Mouse (Mus musculus): ENCODE data around the gene Rfx1. TPM values are rescaled to one million over a fixed set of nuclear protein-coding genes. Genes with fewer than 3 reads are reported as not detected.

The Rfx1 gene
- total and polyA plus RNA-seq, 3 experiments: 2.4 to 41.4 (median 14.3) TPM

- no peaks in the 10 kb centered on the region for H3K27me3 ChIP-seq (ENCODE audit: insufficient read depth, low read length)
- TF ChIP-seq GATA1 (IDR thresholded peaks at IDR 0.05; ENCODE audit: borderline replicate concordance, low read length): no peak
- TF ChIP-seq CTCF (IDR thresholded peaks at IDR 0.05; ENCODE audit: low read depth, low read length): no peak
- TF ChIP-seq TAL1 (conservative IDR thresholded peaks at IDR 0.05; ENCODE audit: low read depth, low read length): no peak
- no peak for TF ChIP-seq GATA2 (IDR thresholded peaks at IDR 0.05; ENCODE audit: borderline replicate concordance, low read depth, low read length)
- no peak for TF ChIP-seq POLR2AphosphoS5 (IDR thresholded peaks at IDR 0.05; ENCODE audit: insufficient replicate concordance, low read depth, low read length)
- DNase-seq (ENCODE audit: low spot score): no peak
- H3K9me3 ChIP-seq (replicated peaks): no peaks in the 10 kb centered on the region
- peak overlapping the region; percentile 17; the same call in 1 of the 2 replicates for H3K4me3 ChIP-seq (ENCODE audit: low read depth, low read length)
- peaks cover 96% of the 10 kb centered on the region for H3K36me3 ChIP-seq (replicated peaks)
- no peak for ATAC-seq (ENCODE audit: extremely low read depth, insufficient number of reproducible peaks, low FRiP score, poor library complexity, severe bottlenecking)
- no peaks in the 10 kb centered on the region for H3K4me1 ChIP-seq (ENCODE audit: insufficient read depth, low read depth, low read length)
These were observed 21.2 kb downstream of the Rfx1 start for GRCm38 (mm10) chr8:84087821-84088220.

- Histone ChIP-seq H3K4me3 (ENCODE audit: low read depth, low read length) (no peak overlapping the region), H3K36me3 (replicated peaks) (peaks cover 95% of the 10 kb centered on the region), H3K27me3 (ENCODE audit: insufficient read depth, low read length) (no peaks in the 10 kb centered on the region), H3K4me1 (ENCODE audit: insufficient read depth, low read depth, low read length) (no peaks in the 10 kb centered on the region), H3K9me3 (replicated peaks) (no peaks in the 10 kb centered on the region)
- ATAC-seq (ENCODE audit: extremely low read depth, insufficient number of reproducible peaks, low FRiP score, poor library complexity, severe bottlenecking) (no peak), DNase-seq (ENCODE audit: low spot score) (no peak)
- TF ChIP-seq CTCF (IDR thresholded peaks at IDR 0.05; ENCODE audit: low read depth, low read length): no peak
- TF ChIP-seq POLR2AphosphoS5 (IDR thresholded peaks at IDR 0.05; ENCODE audit: insufficient replicate concordance, low read depth, low read length): no peak
- TF ChIP-seq GATA2 (IDR thresholded peaks at IDR 0.05; ENCODE audit: borderline replicate concordance, low read depth, low read length): no peak
- no peak for TF ChIP-seq GATA1 (IDR thresholded peaks at IDR 0.05; ENCODE audit: borderline replicate concordance, low read length)
- TF ChIP-seq TAL1 (conservative IDR thresholded peaks at IDR 0.05; ENCODE audit: low read depth, low read length): no peak
These were observed 22.6 kb downstream of the Rfx1 start for GRCm38 (mm10) chr8:84089277-84089676.

DNA sequence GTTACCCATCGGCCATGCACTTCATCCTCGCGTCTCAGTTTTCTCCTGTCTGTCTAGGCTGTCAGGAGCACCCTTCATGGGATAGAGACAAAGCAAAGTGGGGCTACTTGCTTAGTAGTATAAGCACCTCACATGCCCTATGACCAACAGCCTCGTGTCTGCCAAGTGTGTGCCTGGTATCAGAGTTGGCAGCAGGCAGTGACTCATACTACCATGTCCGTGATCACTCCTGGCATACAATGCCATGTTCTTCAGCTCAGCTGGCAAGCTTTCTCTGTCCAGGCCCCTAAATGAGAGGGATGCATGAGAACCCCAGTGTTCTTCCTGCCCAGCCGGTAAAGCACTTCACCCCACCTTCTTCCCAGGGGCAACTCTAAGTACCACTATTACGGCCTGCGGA lies 24.0 kb downstream of the Rfx1 start:
- H3K9me3 ChIP-seq (replicated peaks): no peaks in the 10 kb centered on the region
- TF ChIP-seq TAL1 (conservative IDR thresholded peaks at IDR 0.05; ENCODE audit: low read depth, low read length) (no peak), GATA2 (IDR thresholded peaks at IDR 0.05; ENCODE audit: borderline replicate concordance, low read depth, low read length) (no peak), GATA1 (IDR thresholded peaks at IDR 0.05; ENCODE audit: borderline replicate concordance, low read length) (no peak), POLR2AphosphoS5 (IDR thresholded peaks at IDR 0.05; ENCODE audit: insufficient replicate concordance, low read depth, low read length) (no peak), CTCF (IDR thresholded peaks at IDR 0.05; ENCODE audit: low read depth, low read length) (no peak)
- H3K36me3 ChIP-seq (replicated peaks): peaks cover 94% of the 10 kb centered on the region
- ATAC-seq (ENCODE audit: extremely low read depth, insufficient number of reproducible peaks, low FRiP score, poor library complexity, severe bottlenecking) (no peak), DNase-seq (ENCODE audit: low spot score) (no peak)
- no peak overlapping the region for H3K4me3 ChIP-seq (ENCODE audit: low read depth, low read length)
- no peaks in the 10 kb centered on the region for H3K4me1 ChIP-seq (ENCODE audit: insufficient read depth, low read depth, low read length)
- H3K27me3 ChIP-seq (ENCODE audit: insufficient read depth, low read length): no peaks in the 10 kb centered on the region

DNA sequence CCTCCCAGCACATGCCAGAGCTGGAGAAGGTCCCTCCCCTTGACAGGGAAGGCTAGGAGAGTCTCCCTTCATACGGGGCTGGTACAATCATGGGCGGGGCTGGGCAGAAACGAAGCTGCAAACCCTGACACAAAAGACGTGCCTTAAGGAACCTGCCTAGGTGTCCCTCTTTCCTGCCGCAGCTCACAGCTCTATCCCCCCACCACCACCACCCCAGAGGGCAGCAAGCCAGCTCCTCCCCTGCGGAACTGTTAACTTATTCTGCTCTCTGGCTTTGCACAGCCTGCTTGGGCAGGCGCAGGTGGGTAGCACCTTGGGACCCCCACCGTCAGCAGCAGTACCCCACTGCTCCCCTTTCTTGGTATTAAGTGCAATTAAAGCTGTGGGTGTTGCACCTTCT lies 29.4 kb downstream of the Rfx1 start:
- ATAC-seq (ENCODE audit: extremely low read depth, insufficient number of reproducible peaks, low FRiP score, poor library complexity, severe bottlenecking) (no peak), DNase-seq (ENCODE audit: low spot score) (no peak)
- H3K4me1 ChIP-seq (ENCODE audit: insufficient read depth, low read depth, low read length): peaks cover 5% of the 10 kb centered on the region; the same call in 1 of the 2 replicates
- H3K9me3 ChIP-seq (replicated peaks): no peaks in the 10 kb centered on the region
- no peak for TF ChIP-seq POLR2AphosphoS5 (IDR thresholded peaks at IDR 0.05; ENCODE audit: insufficient replicate concordance, low read depth, low read length)
- no peak for TF ChIP-seq CTCF (IDR thresholded peaks at IDR 0.05; ENCODE audit: low read depth, low read length)
- TF ChIP-seq TAL1 (conservative IDR thresholded peaks at IDR 0.05; ENCODE audit: low read depth, low read length): no peak
- TF ChIP-seq GATA1 (IDR thresholded peaks at IDR 0.05; ENCODE audit: borderline replicate concordance, low read length): no peak
- TF ChIP-seq GATA2 (IDR thresholded peaks at IDR 0.05; ENCODE audit: borderline replicate concordance, low read depth, low read length): no peak
- no peak overlapping the region for H3K4me3 ChIP-seq (ENCODE audit: low read depth, low read length)
- peaks cover 93% of the 10 kb centered on the region for H3K36me3 ChIP-seq (replicated peaks)
- H3K27me3 ChIP-seq (ENCODE audit: insufficient read depth, low read length): no peaks in the 10 kb centered on the region

DNA sequence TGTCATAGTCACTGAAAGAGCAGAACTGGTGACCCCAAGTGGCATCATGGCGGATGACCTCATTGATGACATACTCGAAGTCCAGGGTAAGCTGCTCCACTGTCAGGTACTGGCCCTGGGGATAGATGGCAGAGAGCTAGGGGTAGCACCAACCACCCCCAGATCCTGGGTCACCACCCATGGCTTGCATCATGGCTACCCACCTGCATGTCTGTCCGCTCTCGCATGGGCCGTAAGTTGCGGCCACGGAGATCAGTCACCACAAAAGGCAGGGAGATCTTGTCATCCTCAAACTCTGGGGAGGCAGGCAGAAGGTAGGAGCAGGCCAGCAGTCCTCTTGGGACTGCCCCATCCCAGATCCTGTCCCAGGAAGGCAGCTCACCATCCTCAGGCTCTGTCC lies 31.7 kb downstream of the Rfx1 start:
- DNase-seq (ENCODE audit: low spot score) (no peak), ATAC-seq (ENCODE audit: extremely low read depth, insufficient number of reproducible peaks, low FRiP score, poor library complexity, severe bottlenecking) (no peak)
- Histone ChIP-seq H3K36me3 (replicated peaks) (peaks cover 94% of the 10 kb centered on the region), H3K4me3 (ENCODE audit: low read depth, low read length) (no peak overlapping the region), H3K4me1 (ENCODE audit: insufficient read depth, low read depth, low read length) (peaks cover 24% of the 10 kb centered on the region), H3K9me3 (replicated peaks) (no peaks in the 10 kb centered on the region), H3K27me3 (ENCODE audit: insufficient read depth, low read length) (no peaks in the 10 kb centered on the region)
- TF ChIP-seq CTCF (IDR thresholded peaks at IDR 0.05; ENCODE audit: low read depth, low read length): no peak
- TF ChIP-seq POLR2AphosphoS5 (IDR thresholded peaks at IDR 0.05; ENCODE audit: insufficient replicate concordance, low read depth, low read length): no peak
- TF ChIP-seq GATA2 (IDR thresholded peaks at IDR 0.05; ENCODE audit: borderline replicate concordance, low read depth, low read length): no peak
- TF ChIP-seq TAL1 (conservative IDR thresholded peaks at IDR 0.05; ENCODE audit: low read depth, low read length): no peak
- TF ChIP-seq GATA1 (IDR thresholded peaks at IDR 0.05; ENCODE audit: borderline replicate concordance, low read length): no peak

GRCm38 (mm10) chr8:84101476-84102270 lies 35.0 kb downstream of the Rfx1 start:
- Histone ChIP-seq H3K4me1 (ENCODE audit: insufficient read depth, low read depth, low read length) (peaks cover 38% of the 10 kb centered on the region), H3K36me3 (replicated peaks) (peaks cover 63% of the 10 kb centered on the region), H3K27me3 (ENCODE audit: insufficient read depth, low read length) (no peaks in the 10 kb centered on the region), H3K4me3 (ENCODE audit: low read depth, low read length) (peak overlapping the region; percentile 18), H3K9me3 (replicated peaks) (no peaks in the 10 kb centered on the region)
- no peak for DNase-seq (ENCODE audit: low spot score)
- no peak for TF ChIP-seq POLR2AphosphoS5 (IDR thresholded peaks at IDR 0.05; ENCODE audit: insufficient replicate concordance, low read depth, low read length)
- no peak for TF ChIP-seq GATA1 (IDR thresholded peaks at IDR 0.05; ENCODE audit: borderline replicate concordance, low read length)
- no peak for TF ChIP-seq CTCF (IDR thresholded peaks at IDR 0.05; ENCODE audit: low read depth, low read length)
- TF ChIP-seq GATA2 (IDR thresholded peaks at IDR 0.05; ENCODE audit: borderline replicate concordance, low read depth, low read length): no peak
- TF ChIP-seq TAL1 (conservative IDR thresholded peaks at IDR 0.05; ENCODE audit: low read depth, low read length): no peak
- no peak for ATAC-seq (ENCODE audit: extremely low read depth, insufficient number of reproducible peaks, low FRiP score, poor library complexity, severe bottlenecking)

All from G1E (cell line).